Mouse (Mus musculus) stomach, postnatal 0 days (tissue): ENCODE data around the gene P2rx5.

ENCODE experiments used
- CTCF ChIP-seq: IDR thresholded peaks from 2 replicates; pipeline ENCODE4 v1.5.1; 2016; ENCODE audit warnings: antibody characterized with exemption, low read depth, mild to moderate bottlenecking, moderate library complexity
- EP300 ChIP-seq: optimal IDR thresholded peaks from 2 replicates; pipeline ENCODE3; 2016; ENCODE audit warnings: antibody characterized with exemption

DNA sequence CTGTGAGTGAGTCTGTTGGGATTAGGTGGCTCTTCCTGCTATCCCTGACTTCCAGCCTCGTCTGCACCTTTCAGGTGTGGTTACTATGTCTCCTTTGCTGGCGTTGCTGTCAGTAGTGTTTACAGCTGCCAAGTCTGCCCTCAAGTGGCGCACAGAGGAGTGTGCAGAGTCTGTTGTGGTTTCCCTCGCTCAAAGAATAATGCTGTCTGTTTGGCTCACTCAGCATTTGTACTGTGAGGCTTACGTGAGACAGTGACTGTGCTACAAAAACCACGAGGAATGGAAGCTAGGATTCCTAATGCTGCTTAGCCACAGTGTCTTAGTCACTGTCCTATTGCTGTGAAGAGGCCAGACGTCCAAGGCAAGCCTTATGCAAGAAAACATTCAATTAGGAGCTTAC, 29.2 kb upstream of the P2rx5 start:
- TF ChIP-seq EP300 (no peak), CTCF (peak; percentile 67)
